Mouse (Mus musculus): Measurements from ENCODE around the gene Kif5c.
A peak's percentile ranks its signal among the peaks of the same experiment; 100 is the strongest.

The Kif5c gene

DNA sequence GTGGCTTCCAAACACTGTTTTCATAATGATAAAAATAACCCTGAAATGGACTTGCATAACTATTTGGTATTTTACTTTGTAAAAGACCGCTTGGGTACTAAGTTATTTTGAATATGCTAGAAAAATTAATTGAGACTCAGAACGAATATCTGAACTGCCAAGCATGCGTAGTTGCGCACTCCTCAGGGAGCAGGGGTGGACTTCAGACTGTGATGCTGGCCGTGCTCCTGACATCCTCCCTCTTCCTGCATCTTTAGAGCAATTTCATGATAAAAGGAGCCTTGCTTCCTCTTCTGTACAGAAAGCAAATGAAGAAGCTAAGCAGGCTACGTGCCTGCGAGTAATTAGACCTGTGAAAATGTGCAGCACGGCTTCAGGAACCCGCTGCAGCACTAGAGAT lies 101.2 kb downstream of the Kif5c start:
- no peak for DNase-seq (ENCODE audit: low spot score)

DNA sequence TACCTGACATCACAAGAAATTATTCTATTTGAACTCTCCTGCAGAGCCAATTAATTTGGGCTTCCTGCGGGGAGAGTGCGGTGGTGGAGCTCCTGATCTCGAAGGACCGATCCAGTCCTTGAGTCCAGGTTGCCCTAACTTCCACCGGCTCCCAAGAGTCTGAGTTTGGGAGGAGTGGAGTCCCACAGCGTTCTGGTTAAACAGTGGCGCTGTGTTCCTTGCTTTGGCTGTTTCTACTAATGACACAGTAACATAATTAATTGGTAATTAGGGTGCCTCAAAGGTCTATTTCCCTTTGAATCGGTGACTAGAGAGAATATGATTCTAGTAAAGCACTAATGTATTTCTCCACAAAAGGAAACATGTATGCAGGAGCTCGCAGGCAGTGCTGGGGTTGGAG lies 103.2 kb downstream of the Kif5c start:
- DNase-seq (ENCODE audit: low spot score) = no peak

DNA sequence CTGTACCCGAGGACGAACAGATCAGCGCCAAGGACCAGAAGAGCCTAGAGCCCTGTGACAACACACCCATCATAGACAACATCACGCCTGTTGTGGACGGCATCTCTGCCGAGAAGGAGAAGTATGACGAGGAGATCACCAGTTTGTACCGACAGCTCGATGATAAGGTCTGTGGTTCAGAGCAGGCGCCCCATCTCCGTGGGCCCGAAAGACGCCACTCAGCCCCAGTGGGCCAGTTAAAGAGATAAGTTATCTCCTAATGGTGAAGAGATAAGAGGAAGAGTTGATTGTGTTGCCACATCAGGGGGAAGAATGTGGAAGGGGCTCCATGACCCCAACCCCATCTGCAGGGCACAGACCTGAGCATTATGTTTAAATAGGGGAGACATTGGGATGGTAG lies 103.9 kb downstream of the Kif5c start:
- DNase-seq (ENCODE audit: low spot score) = no peak

DNA sequence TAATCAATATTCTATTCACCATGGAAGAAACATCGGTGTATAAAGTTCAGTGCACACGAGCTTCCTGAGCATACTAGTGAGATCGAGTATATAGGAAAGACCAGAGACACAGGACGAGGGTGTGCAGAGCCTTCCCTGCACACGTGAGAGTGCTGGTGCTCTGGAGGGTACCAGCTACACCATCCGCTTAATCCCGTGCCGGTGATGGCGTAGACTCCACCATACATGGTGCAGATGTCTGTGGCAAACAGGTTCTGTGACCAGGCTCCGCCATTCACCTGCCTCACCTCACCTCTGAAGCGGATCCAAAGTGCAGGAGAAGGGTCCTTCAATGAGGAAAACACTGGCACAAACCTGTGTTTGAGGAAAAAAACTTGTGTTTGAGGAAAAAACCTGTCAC lies 107.6 kb downstream of the Kif5c start:
- no peak for DNase-seq (ENCODE audit: low spot score)

DNA sequence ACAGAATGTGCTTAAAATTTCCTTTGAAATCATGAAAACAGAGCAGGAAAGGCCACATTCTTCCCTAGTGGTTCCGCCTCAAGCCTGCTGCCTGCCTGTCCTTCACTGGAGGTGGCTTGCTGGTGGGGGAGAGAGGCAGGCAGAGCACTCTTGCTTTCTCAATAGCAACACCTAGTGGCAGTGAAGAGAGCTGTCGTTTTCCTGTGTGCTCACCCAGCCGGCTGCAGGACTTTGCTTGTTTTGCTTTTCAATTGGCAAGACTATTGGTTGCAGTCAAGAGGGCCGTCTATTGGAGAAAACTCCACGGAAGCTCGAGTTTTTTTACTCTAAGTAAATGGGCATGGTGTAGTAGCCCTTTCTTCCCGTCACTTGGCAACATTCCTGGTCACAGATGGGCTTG lies 108.1 kb downstream of the Kif5c start:
- DNase-seq (ENCODE audit: low spot score) = peak; percentile 87

DNA sequence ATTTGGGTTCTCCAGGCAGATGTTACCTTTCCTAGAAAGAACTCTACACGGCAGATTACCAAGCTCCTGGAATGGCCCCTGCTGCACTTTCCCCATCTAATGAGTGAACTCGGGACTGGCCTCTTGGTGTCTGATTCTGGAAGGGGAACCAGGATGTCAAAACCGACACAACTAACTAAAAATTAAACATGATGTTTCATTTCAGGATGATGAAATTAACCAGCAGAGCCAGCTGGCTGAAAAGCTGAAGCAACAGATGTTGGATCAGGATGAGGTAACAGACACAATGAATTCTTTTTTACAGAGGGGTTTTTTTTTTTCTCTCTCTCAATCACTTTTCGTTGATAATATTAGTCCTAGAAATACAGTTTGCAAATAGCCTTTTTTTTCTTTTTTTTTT lies 108.6 kb downstream of the Kif5c start:
- peak; percentile 43 for DNase-seq (ENCODE audit: low spot score)

DNA sequence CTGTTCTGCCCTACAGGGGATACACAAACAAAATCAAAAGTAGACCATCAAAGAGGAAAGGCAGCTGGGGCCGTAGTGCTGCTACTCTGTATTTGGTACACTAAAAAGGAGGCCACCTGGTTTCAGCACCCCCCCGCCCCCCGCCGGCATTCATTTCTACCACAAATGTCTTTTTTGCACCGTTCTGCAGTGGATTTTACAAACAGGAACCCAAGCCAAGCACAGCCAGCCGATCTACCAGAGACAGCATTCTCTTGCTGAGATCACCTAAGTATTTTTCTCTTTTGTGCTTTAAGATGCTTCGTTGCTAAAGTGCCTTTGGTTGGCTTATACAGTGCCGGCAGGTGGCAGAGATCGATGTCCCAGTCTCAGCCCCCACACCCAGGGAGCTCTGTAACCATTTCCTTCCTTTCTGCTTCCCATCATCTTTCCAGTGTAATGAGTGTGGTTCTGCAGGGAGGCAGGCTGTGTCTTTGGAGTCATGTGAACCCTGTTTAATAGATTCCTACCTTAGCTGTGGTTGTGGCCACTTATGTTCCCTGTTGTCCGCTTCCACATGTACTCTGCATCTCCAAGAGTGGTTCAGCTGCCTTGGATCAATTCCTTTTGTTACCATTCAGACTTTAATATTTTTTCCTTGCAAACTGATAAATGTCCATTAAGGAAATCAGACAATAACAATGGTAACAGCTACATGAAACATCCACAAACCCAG lies 110.0 kb downstream of the Kif5c start:
- no peak for DNase-seq (ENCODE audit: low spot score)

DNA sequence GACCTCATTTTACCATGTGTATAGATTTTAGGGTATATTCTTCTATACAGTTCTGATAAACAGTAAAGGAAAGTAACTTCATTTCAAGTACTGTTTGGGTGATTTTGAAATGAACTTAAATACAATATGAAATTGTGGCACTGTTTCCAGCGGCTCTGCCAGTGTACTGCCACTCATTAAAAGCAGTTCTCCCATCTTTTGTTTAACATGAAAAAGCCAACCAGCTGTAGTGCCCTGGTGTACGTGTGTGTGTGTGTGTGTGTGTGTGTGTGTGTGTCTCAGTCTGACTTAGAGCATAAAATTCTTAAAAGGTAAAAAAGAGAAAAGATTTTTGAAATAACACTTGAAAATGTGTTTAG lies 110.5 kb downstream of the Kif5c start:
- DNase-seq (ENCODE audit: low spot score) = no peak

DNA sequence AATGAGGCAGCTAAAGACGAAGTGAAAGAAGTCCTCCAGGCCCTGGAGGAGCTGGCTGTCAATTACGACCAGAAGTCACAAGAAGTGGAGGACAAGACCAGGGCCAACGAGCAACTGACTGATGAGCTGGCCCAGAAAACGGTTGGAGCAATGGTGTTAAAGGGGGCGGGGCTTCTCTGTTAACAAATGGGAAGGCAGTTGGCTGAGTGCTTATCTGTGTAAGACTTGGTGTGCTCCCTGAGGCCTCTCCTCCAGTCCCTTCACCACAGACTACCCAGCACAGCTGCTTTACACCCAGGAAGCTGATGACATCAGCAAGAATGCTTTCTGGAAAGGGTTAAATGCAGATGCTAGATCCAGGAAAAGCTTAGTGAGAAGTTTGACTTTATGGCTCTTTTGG lies 111.1 kb downstream of the Kif5c start:
- peak; percentile 30 for DNase-seq (ENCODE audit: low spot score)

DNA sequence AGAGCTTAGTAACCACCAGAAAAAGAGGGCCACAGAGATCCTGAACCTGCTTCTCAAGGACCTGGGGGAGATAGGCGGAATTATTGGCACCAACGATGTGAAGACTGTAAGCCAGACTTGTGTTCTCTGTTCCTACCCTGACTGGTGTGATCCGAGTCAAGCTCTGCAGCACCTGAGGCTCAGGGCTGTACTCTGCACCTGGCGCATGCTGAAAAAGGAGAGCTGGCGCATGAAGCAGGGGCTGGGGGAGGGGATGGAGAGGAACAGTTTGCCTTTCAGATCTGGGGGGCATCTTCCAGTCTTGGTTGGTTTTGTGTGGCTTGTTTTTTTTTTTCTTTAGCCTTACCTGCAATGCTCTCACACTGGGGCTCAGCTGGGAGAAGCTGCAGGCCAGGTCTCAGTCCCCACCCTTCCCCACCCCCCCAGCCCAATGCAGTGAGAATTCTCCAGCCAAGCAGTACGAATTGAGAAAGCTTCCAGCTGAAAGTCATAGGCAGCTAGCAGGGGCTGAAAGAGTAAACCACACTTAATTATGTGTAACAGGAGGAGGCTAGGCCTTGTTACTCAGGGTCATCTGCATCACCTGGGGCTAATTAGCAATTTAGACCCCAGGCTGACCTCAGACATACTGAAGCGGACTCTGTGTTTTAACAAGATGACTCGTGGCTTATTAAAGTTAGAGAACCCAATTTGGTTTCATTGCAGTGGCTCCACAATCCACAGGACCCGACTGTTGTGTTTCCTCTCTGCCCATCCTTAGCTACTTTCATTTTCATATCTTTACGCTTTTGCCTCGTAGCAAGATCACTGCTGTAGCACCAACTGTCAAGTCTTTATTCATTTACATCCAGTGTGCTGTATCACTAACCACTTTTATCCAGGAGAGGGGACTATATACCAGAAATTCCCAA lies 113.9 kb downstream of the Kif5c start:
- no peak for DNase-seq (ENCODE audit: low spot score)

DNA sequence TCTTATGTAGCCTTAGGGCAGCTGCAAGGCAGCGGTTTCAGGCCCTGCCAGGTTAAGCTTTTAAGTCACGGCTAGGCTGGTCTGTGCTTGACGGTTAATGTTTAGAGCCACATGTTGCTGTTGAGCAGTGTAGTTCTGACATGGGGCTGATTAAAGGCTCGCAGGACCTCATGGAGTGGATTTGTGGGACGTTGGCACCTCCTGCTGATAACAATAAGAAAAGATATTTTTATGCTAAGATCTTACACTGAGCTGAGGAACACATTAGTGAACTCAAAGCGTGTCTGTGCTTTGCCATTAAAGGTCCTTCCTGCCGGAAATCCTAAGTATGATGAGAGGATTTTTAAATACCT lies 114.5 kb downstream of the Kif5c start:
- DNase-seq (ENCODE audit: low spot score) = no peak

DNA sequence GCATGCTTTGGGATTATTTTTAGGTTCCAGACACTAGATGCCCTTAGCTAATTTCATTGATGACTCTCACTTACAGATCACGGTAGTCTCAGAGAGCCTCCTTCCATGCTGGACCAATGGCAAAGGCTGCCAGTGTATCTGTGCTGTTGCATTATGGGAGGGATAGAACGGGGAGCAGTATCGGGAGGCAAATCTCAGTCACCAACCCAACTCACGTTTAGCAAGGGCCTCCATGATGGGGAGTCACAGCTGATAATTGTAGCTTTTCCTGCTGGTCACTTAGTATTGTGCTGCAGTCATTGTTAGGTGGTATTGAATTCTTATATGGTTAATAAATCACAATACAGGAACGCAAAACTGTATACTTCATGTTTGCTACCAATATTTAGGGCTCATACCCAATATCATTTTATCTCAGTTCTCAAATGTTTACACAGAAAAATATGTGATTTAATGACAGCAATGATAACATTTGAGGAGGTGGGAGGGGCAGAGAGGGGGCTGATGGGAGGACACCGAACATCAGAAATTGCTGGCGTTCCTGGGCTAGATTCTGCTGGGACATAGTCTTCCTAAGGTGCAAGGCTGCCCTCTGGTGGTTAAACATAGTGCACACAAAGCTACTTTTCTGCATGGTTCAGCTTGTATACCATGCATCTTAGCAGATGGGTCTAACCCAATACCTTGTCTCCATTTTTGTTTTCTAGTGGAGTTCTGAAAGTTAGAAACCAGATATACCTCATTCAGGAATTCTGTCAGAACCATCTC lies 115.1 kb downstream of the Kif5c start:
- peak; percentile 91 for DNase-seq (ENCODE audit: low spot score)

DNA sequence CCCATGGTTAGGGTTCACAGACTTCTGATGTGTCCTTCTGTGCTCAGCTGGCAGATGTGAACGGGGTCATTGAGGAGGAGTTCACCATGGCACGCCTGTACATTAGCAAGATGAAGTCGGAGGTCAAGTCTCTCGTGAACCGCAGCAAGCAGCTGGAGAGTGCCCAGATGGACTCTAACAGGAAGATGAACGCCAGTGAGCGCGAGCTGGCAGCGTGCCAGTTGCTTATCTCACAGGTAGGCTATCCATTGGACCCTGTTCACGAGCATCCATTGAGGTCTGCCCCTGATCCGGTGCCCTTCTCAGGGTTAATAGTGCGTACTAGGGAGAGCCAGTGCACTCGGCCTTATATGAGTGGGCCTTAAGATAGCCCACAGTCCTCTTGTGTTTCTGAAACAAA lies 116.3 kb downstream of the Kif5c start:
- no peak for DNase-seq (ENCODE audit: low spot score)

DNA sequence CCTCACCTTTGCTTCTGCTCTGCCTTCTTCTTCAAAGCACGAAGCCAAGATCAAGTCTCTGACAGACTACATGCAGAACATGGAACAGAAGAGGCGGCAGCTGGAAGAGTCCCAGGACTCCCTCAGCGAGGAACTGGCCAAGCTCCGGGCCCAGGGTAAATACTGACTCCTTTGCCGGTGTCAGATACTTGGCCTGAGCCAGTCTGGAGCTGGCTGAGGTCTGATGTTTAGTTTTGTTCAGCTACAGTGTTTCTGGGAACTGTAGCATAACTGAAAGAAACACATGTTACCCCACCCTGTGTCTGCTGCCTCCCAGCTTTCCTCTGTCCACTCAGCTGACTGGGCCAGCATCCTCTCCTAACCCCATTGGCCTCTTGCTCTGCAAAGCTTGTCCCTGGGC lies 119.9 kb downstream of the Kif5c start:
- no peak for DNase-seq (ENCODE audit: low spot score)

DNA sequence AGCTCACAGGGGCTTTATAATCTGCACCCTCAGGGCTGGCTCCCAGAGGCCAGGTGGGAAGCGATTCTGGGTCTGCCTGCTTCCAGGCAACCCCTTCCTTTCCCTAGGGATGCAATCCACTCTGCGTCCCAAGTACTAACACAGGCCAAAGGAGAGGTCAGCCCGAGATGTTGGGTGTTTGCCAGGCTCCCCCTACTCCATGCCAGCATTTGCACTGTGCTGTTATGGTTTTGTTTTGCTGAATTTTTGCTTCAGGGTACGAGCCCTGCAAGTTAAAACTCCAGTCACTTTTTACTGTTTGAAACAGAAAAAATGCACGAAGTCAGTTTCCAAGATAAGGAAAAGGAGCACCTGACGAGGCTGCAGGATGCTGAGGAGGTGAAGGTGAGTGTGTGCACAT lies 121.9 kb downstream of the Kif5c start:
- DNase-seq (ENCODE audit: low spot score) = no peak

DNA sequence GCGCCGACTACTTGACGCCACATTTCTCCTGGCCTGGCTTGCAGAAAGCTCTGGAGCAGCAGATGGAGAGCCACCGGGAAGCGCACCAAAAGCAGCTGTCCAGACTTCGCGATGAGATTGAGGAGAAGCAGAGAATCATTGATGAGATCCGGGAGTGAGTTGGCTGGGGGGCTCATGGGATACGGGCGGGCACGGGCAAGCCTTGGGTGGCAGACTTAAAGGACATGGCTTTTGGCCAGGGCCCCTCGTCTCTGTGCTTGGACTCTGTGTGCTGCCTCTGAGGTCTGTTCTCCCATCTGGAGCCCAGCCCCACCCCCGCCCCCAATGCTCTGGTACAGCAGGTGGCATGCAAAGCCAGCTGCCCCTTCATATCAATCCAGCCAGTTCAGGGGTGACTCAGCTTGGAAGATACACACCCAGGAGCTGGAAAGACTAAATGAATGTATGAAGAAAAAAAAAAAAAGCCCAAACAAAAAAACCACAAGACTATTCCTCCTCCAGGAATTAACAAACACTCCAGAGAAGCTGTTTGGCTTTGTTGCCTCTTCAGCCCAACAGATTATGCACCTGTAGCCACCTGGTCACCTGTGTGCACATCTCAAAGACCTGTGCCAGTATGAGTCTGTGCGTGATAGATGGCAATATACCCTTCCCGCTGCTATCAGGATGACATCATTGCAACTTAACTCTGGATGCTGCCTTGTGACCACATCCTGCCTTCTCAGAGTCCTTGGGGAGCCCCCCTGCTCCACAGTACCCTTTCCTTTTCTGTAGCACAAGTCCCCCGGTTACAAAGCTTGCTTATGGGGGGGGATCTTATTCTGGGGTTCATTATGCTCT lies 123.0 kb downstream of the Kif5c start:
- DNase-seq (ENCODE audit: low spot score) = peak; percentile 80

DNA sequence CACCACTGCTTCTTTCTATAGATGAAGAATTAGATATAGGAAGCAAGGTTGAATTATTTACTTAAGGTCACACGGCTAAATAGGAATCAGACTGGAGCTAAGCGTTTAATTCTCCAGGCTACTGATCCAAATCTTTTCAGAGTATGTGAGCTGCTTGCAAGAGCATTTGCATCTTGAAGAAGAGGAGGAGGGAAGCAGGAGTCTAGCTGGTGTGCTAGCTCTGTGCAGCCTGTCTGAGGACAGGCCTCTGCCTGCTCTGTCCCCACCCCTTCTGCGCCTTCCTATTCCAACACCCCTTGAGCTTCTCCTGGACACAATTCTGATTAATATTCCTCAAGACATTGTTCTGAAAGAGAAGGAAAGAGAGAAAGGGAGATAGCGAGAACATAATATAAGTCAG lies 123.8 kb downstream of the Kif5c start:
- DNase-seq (ENCODE audit: low spot score) = no peak

DNA sequence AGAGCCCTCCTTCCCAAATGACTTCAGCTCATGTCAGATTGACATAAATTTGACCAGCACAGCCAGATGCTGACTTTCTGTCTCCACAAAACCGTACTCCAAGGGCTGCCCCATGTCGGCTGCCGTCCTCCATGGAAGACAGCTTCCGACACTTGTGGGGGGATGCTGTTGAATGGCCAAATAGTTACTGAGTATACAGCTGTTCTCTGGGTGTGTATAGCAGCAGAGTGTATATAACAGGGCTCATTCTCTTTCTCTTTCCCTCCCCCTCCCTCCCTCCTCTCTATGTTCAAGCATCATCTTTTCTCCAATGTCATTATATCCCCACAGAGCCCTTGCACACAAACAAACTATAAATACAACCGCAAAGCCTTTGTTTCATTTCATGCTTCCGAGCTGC lies 124.7 kb downstream of the Kif5c start:
- no peak for DNase-seq (ENCODE audit: low spot score)

DNA sequence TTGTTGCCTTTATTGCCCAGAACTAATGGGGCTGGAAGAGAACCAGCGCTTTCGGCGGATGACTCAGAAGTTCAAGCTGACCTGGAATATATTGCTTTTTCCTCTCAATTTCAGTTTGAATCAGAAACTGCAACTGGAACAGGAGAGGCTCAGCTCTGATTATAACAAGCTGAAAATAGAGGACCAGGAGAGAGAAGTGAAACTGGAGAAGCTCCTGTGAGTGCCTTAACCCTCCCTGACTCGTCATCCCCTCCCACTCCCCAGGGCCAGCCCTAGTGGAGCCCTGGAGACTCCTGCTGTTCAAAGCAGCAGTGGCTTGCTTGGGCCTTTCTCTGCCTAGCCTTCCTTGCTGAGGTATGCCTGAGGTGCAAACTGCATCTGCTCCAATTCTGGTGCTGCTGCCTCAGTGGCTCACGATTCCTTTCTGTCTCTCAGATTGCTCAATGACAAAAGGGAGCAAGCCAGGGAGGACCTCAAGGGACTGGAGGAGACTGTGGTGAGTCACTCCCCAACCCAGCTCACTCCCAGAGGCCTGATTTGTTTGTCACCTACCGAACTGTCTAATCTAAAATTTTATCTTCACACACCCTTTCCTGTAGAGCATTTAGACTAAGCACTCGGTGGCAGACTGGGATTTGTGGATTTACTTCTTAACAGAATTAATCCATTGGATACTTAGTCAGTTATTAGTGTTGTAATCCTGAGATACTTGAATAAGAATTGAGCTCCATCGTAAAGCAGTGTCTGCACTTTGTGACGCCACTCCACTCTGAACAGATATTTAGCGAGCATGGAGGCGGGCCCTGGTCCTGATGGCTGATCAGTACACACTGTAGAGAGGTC lies 125.4 kb downstream of the Kif5c start:
- peak; percentile 69 for DNase-seq (ENCODE audit: low spot score)

DNA sequence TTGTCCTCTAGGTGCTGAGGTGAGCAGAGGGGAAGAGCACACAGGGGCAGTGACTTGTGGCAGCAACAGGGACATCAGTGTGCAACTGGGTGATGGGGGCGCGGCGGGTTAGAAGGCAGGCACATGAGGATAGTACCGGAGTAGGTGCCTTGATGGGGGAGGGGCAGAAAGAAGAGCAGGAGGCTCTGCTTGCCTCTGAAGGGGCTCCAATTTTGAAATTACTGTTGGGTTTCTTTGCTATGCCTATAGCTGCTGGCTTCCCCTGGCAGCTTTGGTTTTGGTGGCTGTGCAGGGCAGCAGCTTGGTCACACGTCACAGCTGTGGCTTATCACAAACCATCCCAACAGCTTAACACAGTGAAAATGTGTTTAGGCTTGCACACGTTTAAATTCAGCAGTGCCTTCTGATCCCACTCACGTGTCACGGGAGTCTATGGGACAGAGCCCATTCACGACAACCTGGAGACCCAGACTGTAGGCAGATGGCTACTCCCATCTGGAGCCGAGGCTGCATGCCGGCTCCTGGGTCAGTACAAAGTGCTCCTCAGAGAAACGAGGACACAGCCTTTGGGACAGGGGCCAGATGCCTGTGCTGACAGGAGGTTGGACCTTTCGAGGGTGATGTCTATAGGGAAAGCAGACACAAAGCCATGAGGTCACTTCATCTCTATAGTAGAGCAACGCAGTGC lies 126.1 kb downstream of the Kif5c start:
- peak; percentile 80 for DNase-seq (ENCODE audit: low spot score)

DNA sequence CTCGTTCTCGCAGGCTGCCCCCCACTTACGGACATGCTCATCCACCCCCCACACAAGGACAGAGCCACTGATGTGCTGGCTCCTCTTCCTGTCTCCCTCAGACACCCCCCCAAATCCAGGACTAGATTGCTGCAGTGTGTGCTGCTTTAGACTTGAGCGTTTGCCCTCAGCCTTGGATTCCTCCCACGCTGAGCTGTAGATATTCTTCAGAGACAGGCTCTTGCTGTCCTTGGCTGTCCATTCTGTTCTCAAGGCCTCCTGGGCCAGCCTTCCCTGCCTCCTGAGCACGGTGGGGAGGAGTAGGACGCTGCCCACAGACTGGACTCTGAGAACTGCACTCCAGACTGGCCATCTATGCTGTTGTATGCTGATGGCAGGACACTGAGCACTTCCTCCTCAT lies 127.8 kb downstream of the Kif5c start:
- DNase-seq (ENCODE audit: low spot score) = no peak
